Mouse (Mus musculus): ENCODE results near the gene Dnah2. TPM values are rescaled to one million over a fixed set of nuclear protein-coding genes. Genes with fewer than 3 reads are reported as not detected.

Dnah2 gene
- polyA plus RNA-seq (2014; fragmentation: Nextera tagmentation; extraction: Ambion mirVana) = 0.14 and 0.52 TPM in 2 replicates

DNA sequence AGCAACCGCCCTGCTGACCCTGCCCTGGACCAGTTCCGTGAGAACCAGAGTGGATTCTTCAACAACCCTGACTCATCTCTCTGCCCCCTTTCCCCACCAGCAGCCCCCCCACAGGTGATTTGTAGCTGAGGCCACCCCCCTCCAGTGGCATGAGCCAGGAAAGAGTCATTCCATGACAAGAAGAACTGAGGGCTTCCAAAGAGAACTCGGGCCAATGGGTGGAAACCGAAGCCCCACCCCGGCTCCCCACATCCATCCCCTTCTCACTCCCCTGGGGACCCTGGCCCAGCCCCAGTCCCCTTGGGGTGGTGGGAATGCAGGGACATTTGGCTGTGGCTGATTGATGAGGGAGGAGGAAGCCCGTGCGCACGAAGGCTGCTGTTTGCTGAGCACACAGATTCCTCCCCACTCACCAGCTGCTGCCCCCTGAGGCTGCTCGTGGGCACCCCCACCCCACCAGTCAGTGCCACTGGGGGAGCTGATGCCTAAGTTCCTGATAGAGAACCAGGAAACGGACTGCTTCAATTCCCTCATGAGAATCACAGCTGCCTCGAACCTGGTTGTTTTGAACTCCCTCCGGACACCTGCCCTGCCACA, at the start of gene Dnah2:
Dnah2 (minus strand) TSS at position 51 of the 597 bp plus-strand sequence.
- Histone ChIP-seq H3K27ac (ENCODE audit: low read depth, low read length) (no peak within 1 kb of the TSS), H3K4me3 (ENCODE audit: low read depth, low read length) (no peak within 1 kb of the TSS), H3K27me3 (replicated peaks; ENCODE audit: control insufficient read depth, insufficient read depth, low read length) (peaks cover 25% of the 10 kb centered on the region), H3K4me2 (no peak within 1 kb of the TSS), H3K9me3 (ENCODE audit: control insufficient read depth, low read length) (no peaks in the 10 kb centered on the region), H3K9ac (ENCODE audit: low read depth, low read length) (no peak within 1 kb of the TSS), H3K36me3 (ENCODE audit: control insufficient read depth, insufficient read depth, low read length) (no peaks in the 10 kb centered on the region), H3K4me1 (replicated peaks; ENCODE audit: control insufficient read depth, insufficient read depth, low read length) (peaks cover 9% of the 10 kb centered on the region)
- DNase-seq (ENCODE audit: low spot score) (peak; percentile 30), ATAC-seq (replicated peaks; ENCODE audit: low FRiP score) (no peak)
- 43% methylated on average over 12 of the region's 12 CpGs for WGBS

DNA sequence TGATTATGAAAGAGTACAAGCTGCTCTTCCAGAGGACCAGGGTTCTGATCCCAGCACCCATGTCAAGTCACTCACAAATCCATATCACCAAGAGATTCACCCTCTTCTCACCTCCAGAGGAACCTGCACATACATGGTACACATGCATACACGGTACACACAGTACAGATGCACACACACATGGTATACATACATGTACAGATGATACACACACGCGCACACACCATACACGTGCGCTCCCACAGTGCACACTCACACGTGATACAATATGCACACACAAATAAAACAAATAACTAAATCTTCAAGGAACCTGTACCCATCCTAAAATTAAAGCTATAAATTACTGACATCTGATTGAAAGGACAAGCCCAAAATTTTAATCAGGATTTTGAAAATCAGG, 45.9 kb upstream of the Dnah2 start:
- no peak overlapping the region for H3K9ac ChIP-seq (ENCODE audit: low read depth, low read length)
- H3K4me1 ChIP-seq (replicated peaks; ENCODE audit: control insufficient read depth, insufficient read depth, low read length) = peaks cover 32% of the 10 kb centered on the region
- no peak overlapping the region for H3K27ac ChIP-seq (ENCODE audit: low read depth, low read length)
- H3K9me3 ChIP-seq (ENCODE audit: control insufficient read depth, low read length) = no peaks in the 10 kb centered on the region
- H3K36me3 ChIP-seq (ENCODE audit: control insufficient read depth, insufficient read depth, low read length) = peaks cover 15% of the 10 kb centered on the region
- H3K4me2 ChIP-seq = no peak overlapping the region
- no peak for ATAC-seq (replicated peaks; ENCODE audit: low FRiP score)
- DNase-seq (ENCODE audit: low spot score) = no peak
- H3K27me3 ChIP-seq (replicated peaks; ENCODE audit: control insufficient read depth, insufficient read depth, low read length) = no peaks in the 10 kb centered on the region
- no peak overlapping the region for H3K4me3 ChIP-seq (ENCODE audit: low read depth, low read length)
- WGBS = 97% methylated on average over 6 of the region's 6 CpGs

DNA sequence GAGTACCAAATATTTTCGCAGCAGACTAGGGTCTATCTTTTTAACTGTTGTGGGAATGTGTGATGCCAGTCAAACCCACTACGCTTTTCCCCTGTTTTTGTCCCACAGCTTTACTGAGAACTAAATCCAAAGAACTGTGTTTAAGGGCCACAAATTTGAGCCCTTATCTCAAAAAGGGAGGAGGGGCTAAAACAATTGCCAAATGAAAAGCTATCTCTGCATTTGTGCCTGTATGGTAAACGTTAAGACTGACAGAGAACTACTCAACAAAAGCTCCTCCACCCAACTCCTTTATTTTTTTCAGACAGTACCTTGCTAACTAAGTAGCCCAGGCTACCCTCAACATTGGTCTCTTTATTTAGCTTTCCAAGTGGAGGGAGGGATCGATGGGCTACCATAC, 43.9 kb upstream of the Dnah2 start:
- no peaks in the 10 kb centered on the region for H3K27me3 ChIP-seq (replicated peaks; ENCODE audit: control insufficient read depth, insufficient read depth, low read length)
- peak overlapping the region; percentile 76 for H3K27ac ChIP-seq (ENCODE audit: low read depth, low read length)
- no peak overlapping the region for H3K4me2 ChIP-seq
- peaks cover 38% of the 10 kb centered on the region for H3K4me1 ChIP-seq (replicated peaks; ENCODE audit: control insufficient read depth, insufficient read depth, low read length)
- ATAC-seq (replicated peaks; ENCODE audit: low FRiP score) (no peak), DNase-seq (ENCODE audit: low spot score) (no peak)
- H3K4me3 ChIP-seq (ENCODE audit: low read depth, low read length) = no peak overlapping the region
- peaks cover 35% of the 10 kb centered on the region for H3K36me3 ChIP-seq (ENCODE audit: control insufficient read depth, insufficient read depth, low read length)
- H3K9ac ChIP-seq (ENCODE audit: low read depth, low read length) = no peak overlapping the region
- H3K9me3 ChIP-seq (ENCODE audit: control insufficient read depth, low read length) = no peaks in the 10 kb centered on the region
- WGBS = 70% methylated on average over 4 of the region's 4 CpGs

DNA sequence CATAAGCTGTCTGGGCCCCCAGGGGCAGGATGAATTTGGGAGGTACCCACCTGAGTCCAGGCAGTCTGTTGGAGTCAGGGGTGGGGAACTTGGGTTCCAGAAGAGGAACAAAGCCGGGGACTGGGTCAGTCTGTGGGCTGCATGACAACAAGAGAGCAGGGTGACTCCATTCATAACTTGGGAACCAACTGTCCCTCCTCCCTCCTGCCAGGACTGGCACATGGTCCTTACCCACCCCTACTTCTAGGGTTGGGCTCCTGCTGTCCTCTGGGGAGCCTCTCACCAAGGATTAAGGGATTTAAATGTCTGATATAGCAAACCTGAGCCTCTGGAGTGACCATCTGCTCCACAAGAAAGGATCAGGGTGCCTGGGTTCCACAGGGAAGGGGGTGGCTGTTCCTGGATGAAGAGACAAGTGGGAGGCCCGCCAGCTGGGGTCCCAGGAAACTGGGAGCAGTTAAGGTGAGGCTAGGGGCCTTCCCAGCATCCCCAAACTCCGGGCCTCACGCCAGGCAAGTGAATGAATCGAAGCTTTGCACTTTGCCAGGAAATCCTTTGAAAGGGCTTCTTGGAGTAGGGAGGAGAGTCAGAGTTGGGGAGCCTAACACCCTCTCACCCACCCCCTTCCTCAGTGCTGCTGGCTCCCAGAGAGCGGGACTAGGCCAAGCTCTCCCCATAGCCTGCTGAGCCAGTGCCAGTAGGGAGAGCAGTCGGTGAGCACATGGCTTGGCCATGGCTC, 43.2 kb upstream of the Dnah2 start:
- DNase-seq (ENCODE audit: low spot score) (no peak), ATAC-seq (replicated peaks; ENCODE audit: low FRiP score) (no peak)
- H3K9ac ChIP-seq (ENCODE audit: low read depth, low read length) = 0 out of 2 replicates have a peak overlapping the region, but pooled peaks have one; percentile 6
- H3K4me3 ChIP-seq (ENCODE audit: low read depth, low read length) = no peak overlapping the region
- H3K9me3 ChIP-seq (ENCODE audit: control insufficient read depth, low read length) = no peaks in the 10 kb centered on the region
- H3K4me2 ChIP-seq = no peak overlapping the region
- peak overlapping the region; percentile 76 for H3K27ac ChIP-seq (ENCODE audit: low read depth, low read length)
- peaks cover 40% of the 10 kb centered on the region for H3K4me1 ChIP-seq (replicated peaks; ENCODE audit: control insufficient read depth, insufficient read depth, low read length)
- 81% methylated on average over 7 of the region's 7 CpGs for WGBS
- peaks cover 41% of the 10 kb centered on the region for H3K36me3 ChIP-seq (ENCODE audit: control insufficient read depth, insufficient read depth, low read length)
- H3K27me3 ChIP-seq (replicated peaks; ENCODE audit: control insufficient read depth, insufficient read depth, low read length) = no peaks in the 10 kb centered on the region

DNA sequence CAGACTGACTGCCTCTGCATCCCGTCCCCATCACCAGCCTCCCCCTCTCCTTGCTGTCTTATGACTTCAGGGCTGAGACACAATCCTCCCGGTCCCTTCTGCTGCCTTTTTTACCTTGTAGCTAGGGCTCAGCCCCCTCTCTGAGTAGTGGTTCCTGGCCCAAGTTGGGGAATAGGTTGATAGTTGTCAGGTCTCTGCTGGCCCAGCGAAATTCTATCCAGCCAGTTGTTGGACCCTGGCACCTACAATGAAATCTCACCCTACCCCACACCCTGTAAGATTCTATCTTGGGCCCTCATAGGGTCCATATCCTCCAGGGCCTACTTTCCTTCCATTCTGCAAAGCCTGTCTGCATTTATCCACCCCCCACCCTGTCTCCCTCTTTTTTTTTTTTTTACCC, 42.5 kb upstream of the Dnah2 start:
- Histone ChIP-seq H3K36me3 (ENCODE audit: control insufficient read depth, insufficient read depth, low read length) (peaks cover 43% of the 10 kb centered on the region), H3K27me3 (replicated peaks; ENCODE audit: control insufficient read depth, insufficient read depth, low read length) (no peaks in the 10 kb centered on the region), H3K4me3 (ENCODE audit: low read depth, low read length) (no peak overlapping the region), H3K4me1 (replicated peaks; ENCODE audit: control insufficient read depth, insufficient read depth, low read length) (peaks cover 45% of the 10 kb centered on the region), H3K27ac (ENCODE audit: low read depth, low read length) (peak overlapping the region; percentile 33; the same call in 1 of the 2 replicates), H3K4me2 (no peak overlapping the region), H3K9ac (ENCODE audit: low read depth, low read length) (no peak overlapping the region), H3K9me3 (ENCODE audit: control insufficient read depth, low read length) (no peaks in the 10 kb centered on the region)
- no peak for ATAC-seq (replicated peaks; ENCODE audit: low FRiP score)
- WGBS = 81% methylated on average over 3 of the region's 3 CpGs
- no peak for DNase-seq (ENCODE audit: low spot score)

DNA sequence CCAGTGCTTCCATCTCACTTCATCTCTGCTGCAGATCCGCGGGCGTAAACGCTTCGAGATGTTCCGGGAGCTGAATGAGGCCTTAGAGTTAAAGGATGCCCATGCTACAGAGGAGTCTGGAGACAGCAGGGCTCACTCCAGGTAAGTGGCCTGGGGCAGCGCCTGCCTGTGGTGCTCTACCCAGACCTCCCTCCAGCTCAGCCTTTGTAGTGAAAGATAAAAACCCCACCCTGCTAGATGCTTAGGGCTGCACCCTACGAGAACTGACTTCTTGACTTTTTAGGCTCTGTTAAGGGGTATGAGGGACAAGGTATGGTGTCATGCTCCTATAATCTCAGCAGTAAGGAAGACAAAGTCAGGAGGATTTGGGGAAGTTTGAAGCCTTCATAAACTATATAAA, 41.7 kb upstream of the Dnah2 start:
- Histone ChIP-seq H3K4me3 (ENCODE audit: low read depth, low read length) (no peak overlapping the region), H3K27ac (ENCODE audit: low read depth, low read length) (peak overlapping the region; percentile 33), H3K9me3 (ENCODE audit: control insufficient read depth, low read length) (no peaks in the 10 kb centered on the region), H3K9ac (ENCODE audit: low read depth, low read length) (no peak overlapping the region), H3K4me1 (replicated peaks; ENCODE audit: control insufficient read depth, insufficient read depth, low read length) (peaks cover 52% of the 10 kb centered on the region), H3K36me3 (ENCODE audit: control insufficient read depth, insufficient read depth, low read length) (peaks cover 43% of the 10 kb centered on the region), H3K27me3 (replicated peaks; ENCODE audit: control insufficient read depth, insufficient read depth, low read length) (no peaks in the 10 kb centered on the region), H3K4me2 (peak overlapping the region; percentile 58)
- ATAC-seq (replicated peaks; ENCODE audit: low FRiP score) = peak; percentile 56
- 81% methylated on average over 8 of the region's 8 CpGs for WGBS
- DNase-seq (ENCODE audit: low spot score) = no peak

DNA sequence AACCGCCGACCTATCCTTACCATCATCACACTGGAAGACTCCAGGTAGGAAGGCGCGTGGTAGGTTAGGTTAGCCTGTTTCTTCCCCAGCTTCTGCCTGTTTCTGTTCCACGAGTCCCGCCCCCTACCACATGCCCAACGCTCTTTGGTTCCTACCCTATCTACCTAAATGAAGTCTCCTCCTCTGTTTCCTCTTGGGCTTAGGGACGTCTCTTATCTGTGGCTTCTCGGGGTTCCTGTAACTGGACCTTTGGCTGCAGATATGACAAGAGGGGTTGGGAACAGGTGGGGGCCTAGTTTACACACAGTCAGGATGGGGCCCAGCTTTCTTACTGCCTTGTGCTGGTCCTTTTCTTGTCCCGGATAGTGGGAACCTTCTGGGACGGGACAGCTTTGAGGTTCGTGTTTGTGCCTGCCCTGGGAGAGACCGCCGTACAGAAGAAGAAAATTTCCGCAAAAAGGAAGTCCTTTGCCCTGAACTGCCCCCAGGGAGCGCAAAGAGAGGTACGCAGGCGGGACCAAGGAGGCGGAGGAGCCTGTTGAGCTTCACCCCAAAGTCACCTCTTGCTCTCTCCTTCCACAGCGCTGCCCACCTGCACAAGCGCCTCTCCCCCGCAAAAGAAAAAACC, 40.4 kb upstream of the Dnah2 start:
- peak overlapping the region; percentile 47; the same call in 1 of the 2 replicates for H3K9ac ChIP-seq (ENCODE audit: low read depth, low read length)
- H3K4me3 ChIP-seq (ENCODE audit: low read depth, low read length) = peak overlapping the region; percentile 28
- peak overlapping the region; percentile 77 for H3K27ac ChIP-seq (ENCODE audit: low read depth, low read length)
- H3K9me3 ChIP-seq (ENCODE audit: control insufficient read depth, low read length) = no peaks in the 10 kb centered on the region
- H3K4me1 ChIP-seq (replicated peaks; ENCODE audit: control insufficient read depth, insufficient read depth, low read length) = peaks cover 65% of the 10 kb centered on the region
- peak overlapping the region; percentile 58 for H3K4me2 ChIP-seq
- 64% methylated on average over 22 of the region's 22 CpGs for WGBS
- DNase-seq (ENCODE audit: low spot score) = no peak
- no peaks in the 10 kb centered on the region for H3K27me3 ChIP-seq (replicated peaks; ENCODE audit: control insufficient read depth, insufficient read depth, low read length)
- H3K36me3 ChIP-seq (ENCODE audit: control insufficient read depth, insufficient read depth, low read length) = peaks cover 43% of the 10 kb centered on the region
- peak; percentile 83 for ATAC-seq (replicated peaks; ENCODE audit: low FRiP score)

DNA sequence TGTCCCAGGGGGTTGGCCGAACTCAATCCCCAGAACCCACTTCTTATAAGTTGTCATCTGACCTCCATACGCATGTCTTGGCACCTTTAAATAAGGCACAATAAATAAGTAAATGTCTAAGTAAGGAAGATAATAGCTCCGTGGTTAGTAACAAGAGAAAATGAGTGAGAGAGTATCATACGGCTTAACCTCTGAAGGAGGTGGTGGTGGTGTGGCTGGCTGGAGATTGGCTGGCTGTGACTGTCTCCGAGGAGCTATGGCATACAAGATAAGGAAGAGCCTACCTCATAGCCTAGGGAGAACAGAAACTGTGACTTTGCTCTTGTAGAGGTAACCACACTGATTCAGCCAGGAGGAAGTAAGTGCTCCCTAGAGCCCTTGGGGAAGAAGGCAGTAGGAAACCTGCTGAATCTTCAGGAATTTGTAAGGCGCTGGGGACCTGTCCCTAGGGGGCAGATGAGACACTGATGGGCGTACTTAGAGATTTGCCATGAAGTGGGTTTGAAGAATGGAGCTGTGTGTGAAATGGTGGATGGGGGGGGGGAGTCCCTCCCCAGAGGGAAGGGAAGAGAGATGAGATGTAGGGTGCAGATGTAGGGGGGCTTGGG, 36.9 kb upstream of the Dnah2 start:
- Histone ChIP-seq H3K4me3 (ENCODE audit: low read depth, low read length) (peak overlapping the region; percentile 18; the same call in 1 of the 2 replicates), H3K4me1 (replicated peaks; ENCODE audit: control insufficient read depth, insufficient read depth, low read length) (peaks cover 64% of the 10 kb centered on the region), H3K9ac (ENCODE audit: low read depth, low read length) (peak overlapping the region; percentile 21; the same call in 1 of the 2 replicates), H3K36me3 (ENCODE audit: control insufficient read depth, insufficient read depth, low read length) (peaks cover 31% of the 10 kb centered on the region), H3K27me3 (replicated peaks; ENCODE audit: control insufficient read depth, insufficient read depth, low read length) (no peaks in the 10 kb centered on the region), H3K27ac (ENCODE audit: low read depth, low read length) (peak overlapping the region; percentile 83), H3K9me3 (ENCODE audit: control insufficient read depth, low read length) (no peaks in the 10 kb centered on the region), H3K4me2 (peak overlapping the region; percentile 62)
- no peak for DNase-seq (ENCODE audit: low spot score)
- peak; percentile 78 for ATAC-seq (replicated peaks; ENCODE audit: low FRiP score)
- WGBS = 41% methylated on average over 7 of the region's 7 CpGs
